Mouse (Mus musculus): Measurements from ENCODE around the gene Ldb1. TPM values are rescaled to one million over a fixed set of nuclear protein-coding genes. Genes with fewer than 3 reads are reported as not detected.

Gene Ldb1
- polyA plus RNA-seq, 1 experiment from 2014 or later = 78.9 TPM

DNA sequence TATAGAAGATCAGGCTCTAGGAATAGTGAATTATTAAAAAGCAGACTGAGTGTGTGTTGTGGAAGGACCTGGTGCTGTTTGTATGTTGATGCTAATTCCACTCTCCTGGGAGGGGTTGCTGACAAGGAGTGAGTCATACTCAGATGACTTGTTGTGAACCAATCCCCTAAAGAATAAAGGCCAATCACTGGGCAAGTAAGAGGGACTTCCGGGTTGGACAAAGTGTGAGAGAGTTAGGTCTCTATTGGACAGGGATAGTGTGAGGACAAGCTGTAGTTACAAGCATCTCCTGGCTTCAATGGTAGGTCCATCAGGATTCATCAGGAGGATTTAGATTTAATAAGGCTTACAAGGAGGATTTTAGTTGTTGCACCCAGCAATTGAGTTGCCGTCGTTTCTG is 56.8 kb downstream of the Ldb1 start:
- H3K4me2 ChIP-seq = no peak overlapping the region
- ATAC-seq (replicated peaks; ENCODE audit: low FRiP score) (no peak), DNase-seq (ENCODE audit: low spot score) (no peak)
- H3K4me1 ChIP-seq (replicated peaks; ENCODE audit: control insufficient read depth, insufficient read depth, low read length) = no peaks in the 10 kb centered on the region
- no peaks in the 10 kb centered on the region for H3K36me3 ChIP-seq (ENCODE audit: control insufficient read depth, insufficient read depth, low read length)
- 91% methylated on average over 3 of the region's 3 CpGs for WGBS
- H3K9ac ChIP-seq (ENCODE audit: low read depth, low read length) = no peak overlapping the region
- H3K27me3 ChIP-seq (replicated peaks; ENCODE audit: control insufficient read depth, insufficient read depth, low read length) = no peaks in the 10 kb centered on the region
- H3K9me3 ChIP-seq (ENCODE audit: control insufficient read depth, low read length) = no peaks in the 10 kb centered on the region
- H3K27ac ChIP-seq (ENCODE audit: low read depth, low read length) = no peak overlapping the region
- H3K4me3 ChIP-seq (ENCODE audit: low read depth, low read length) = no peak overlapping the region

DNA sequence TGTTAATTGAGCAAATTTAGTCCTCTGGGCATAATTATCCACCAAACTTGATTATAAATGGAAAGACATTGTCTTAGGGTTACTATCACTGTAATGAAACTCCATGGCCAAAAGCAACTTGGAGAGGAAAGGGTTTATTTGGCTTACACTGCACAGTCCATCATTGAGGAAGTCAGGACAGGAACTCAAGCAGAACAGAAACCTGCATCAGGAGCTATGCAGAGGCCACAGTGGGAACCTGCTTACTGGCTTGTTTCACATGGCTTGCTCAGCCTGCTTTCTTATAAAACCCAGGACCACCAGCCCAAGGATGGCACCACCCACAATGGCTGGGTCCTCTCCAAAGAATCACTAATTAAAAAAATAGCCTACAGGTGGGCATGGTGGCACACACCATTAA is 60.6 kb downstream of the Ldb1 start:
- no peak for ATAC-seq (replicated peaks; ENCODE audit: low FRiP score)
- Histone ChIP-seq H3K27ac (ENCODE audit: low read depth, low read length) (no peak overlapping the region), H3K9me3 (ENCODE audit: control insufficient read depth, low read length) (no peaks in the 10 kb centered on the region), H3K36me3 (ENCODE audit: control insufficient read depth, insufficient read depth, low read length) (no peaks in the 10 kb centered on the region), H3K4me3 (ENCODE audit: low read depth, low read length) (no peak overlapping the region), H3K4me1 (replicated peaks; ENCODE audit: control insufficient read depth, insufficient read depth, low read length) (no peaks in the 10 kb centered on the region), H3K9ac (ENCODE audit: low read depth, low read length) (no peak overlapping the region), H3K4me2 (no peak overlapping the region), H3K27me3 (replicated peaks; ENCODE audit: control insufficient read depth, insufficient read depth, low read length) (no peaks in the 10 kb centered on the region)
- DNase-seq (ENCODE audit: low spot score) = no peak

Other genes with a start within 250 kb of the Ldb1 start
- gene Kcnip2, start 229.2 kb downstream of the Ldb1 start, polyA plus RNA-seq (2014; fragmentation: Nextera tagmentation; extraction: Ambion mirVana) = 1.2 and 1.8 TPM in 2 replicates
- 9.2 and 12.2 TPM in 2 replicates for gene Armh3, start 46.7 kb downstream of the Ldb1 start, polyA plus RNA-seq (2014; fragmentation: Nextera tagmentation; extraction: Ambion mirVana)
- 4.9 and 5.4 TPM in 2 replicates for gene Hps6, start 41.7 kb downstream of the Ldb1 start, polyA plus RNA-seq (2014; fragmentation: Nextera tagmentation; extraction: Ambion mirVana)
- gene Pprc1, start 328 bp downstream of the Ldb1 start, polyA plus RNA-seq (2014; fragmentation: Nextera tagmentation; extraction: Ambion mirVana) = 73.2 and 77.2 TPM in 2 replicates
- gene Nolc1, start 30.6 kb upstream of the Ldb1 start, polyA plus RNA-seq (2014; fragmentation: Nextera tagmentation; extraction: Ambion mirVana) = 211 TPM in 2 replicates
- gene Elovl3, start 86.7 kb upstream of the Ldb1 start, polyA plus RNA-seq (2014; fragmentation: Nextera tagmentation; extraction: Ambion mirVana) = not detected in 2 replicates
- gene Pitx3, start 103.1 kb upstream of the Ldb1 start, polyA plus RNA-seq (2014; fragmentation: Nextera tagmentation; extraction: Ambion mirVana) = 0.47 and 0.55 TPM in 2 replicates
- 30.8 and 31.1 TPM in 2 replicates for gene Gbf1, start 107.3 kb upstream of the Ldb1 start, polyA plus RNA-seq (2014; fragmentation: Nextera tagmentation; extraction: Ambion mirVana)